Mouse (Mus musculus) cerebellum, adult 2 months (tissue): Measurements from ENCODE around the gene Retreg1.

ENCODE experiments used
- CTCF ChIP-seq: fragments of 200-500 bp; IDR thresholded peaks from 2 replicates; pipeline ENCODE4 v1.5.1; 2011; ENCODE audit warnings: low read depth, mild to moderate bottlenecking, control low read depth, low read length, moderate library complexity, borderline replicate concordance; ENCODE audit not compliant: insufficient read depth
- POLR2A ChIP-seq: fragments of 200-500 bp; IDR thresholded peaks from 2 replicates; pipeline ENCODE4 v1.6.1; 2011; ENCODE audit warnings: low read length, control low read depth, borderline replicate concordance; ENCODE audit not compliant: insufficient read depth

GRCm38 (mm10) chr15:25871470-25871869, 28.5 kb downstream of the Retreg1 start:
- TF ChIP-seq POLR2A (no peak), CTCF (no peak)
